Mouse (Mus musculus): ENCODE results near the gene St6galnac4.

Gene St6galnac4

DNA sequence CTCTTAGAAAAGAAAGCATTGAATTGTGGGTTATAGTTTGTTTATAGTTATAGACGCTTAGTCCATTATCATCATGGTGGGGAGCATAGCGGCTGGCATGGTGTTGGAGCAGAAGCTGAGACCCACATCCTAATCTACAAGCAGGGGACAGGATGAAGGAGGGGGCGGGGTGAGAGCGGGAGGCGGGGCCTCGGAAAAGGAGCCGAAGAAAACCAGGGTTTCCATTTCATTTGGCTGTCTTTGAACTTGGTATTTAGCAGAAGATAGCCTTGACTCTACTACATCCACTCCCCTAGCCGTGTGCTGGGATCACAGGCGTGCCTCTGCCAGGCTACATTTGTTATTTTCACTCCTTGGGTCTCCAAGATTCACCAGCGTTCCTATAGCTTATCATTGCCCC, 17.7 kb downstream of the St6galnac4 start:
- DNase-seq = peak; percentile 51

DNA sequence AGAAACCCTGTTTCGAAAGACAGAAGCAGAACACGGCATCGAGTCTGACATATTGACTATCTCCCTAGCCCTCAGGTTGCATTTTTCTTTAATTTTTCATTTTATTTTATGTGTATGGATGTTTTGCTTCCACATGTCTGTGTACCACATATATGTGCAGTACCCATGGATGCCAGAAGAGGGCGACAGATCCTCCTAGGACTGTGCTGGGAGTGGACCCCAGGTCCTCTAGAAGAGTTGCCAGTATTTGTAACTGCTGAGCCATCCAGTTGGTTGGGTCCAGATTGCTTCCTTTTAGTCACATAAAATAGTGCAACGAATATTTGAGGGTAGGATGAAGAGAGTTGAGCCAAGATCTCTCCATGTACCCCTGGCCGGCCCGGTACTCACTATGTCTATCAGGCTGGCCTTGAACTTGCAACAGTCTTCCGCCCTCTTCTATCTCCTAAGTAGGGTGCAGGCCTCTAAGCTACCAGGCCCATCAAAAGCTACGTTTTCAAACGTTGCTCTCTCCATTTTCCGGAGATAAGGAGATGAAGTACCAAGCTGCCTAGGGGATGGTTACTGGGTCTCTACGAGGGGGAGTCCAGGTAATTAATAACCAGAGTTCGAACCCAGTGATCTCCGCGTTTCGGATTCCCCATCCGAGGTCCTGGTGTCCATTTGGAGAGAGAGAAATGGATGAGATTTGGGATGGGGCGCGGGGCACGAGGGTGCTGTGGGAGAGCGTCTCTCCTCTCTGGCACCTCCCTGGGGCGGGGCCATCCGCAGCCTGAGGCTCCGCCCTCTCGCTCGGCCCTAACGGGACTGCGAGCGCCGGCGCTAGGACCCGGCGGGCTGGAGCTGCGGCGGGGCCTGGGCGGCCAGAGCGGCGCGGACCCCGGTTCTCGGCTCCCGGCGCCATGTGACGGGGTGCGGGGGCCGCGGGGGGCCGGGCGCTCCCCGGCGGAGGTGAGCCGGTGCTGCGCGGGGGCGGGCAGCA, 19.6 kb downstream of the St6galnac4 start:
- peak; percentile 90 for DNase-seq

DNA sequence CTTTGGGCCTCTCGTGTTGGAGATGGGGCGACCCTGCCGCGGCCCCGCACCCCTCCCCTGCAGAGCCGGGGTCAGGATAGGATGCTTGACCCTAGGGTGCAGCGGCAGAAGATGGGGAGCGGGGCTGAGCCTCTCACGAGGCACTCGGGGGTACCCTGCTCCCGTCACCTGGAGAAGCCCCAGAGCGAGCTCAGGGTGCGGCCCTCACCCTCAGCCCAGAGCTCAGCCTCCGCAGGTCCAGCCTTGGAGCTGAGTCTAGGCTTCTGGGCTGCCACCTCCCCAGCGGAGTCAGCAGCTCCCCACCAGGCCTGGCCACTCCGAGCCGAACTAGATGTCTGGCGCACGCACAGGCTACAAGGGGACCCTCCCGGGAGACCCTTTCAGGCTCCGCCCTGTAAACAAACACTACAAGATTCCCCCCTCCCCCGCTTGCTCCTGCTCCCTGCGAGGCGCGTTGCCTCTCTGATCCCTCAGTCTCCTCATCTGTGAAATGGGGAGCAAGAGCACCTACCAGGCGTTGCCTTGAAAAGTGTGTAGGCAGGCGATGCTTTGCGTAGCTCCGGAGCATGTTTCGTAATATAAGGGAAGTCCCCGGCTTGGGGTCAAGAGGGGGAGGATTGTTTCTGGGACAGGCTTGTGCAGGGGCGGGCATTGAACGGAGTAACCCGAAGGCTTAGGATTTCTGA, 20.5 kb downstream of the St6galnac4 start:
- peak; percentile 50 for DNase-seq

DNA sequence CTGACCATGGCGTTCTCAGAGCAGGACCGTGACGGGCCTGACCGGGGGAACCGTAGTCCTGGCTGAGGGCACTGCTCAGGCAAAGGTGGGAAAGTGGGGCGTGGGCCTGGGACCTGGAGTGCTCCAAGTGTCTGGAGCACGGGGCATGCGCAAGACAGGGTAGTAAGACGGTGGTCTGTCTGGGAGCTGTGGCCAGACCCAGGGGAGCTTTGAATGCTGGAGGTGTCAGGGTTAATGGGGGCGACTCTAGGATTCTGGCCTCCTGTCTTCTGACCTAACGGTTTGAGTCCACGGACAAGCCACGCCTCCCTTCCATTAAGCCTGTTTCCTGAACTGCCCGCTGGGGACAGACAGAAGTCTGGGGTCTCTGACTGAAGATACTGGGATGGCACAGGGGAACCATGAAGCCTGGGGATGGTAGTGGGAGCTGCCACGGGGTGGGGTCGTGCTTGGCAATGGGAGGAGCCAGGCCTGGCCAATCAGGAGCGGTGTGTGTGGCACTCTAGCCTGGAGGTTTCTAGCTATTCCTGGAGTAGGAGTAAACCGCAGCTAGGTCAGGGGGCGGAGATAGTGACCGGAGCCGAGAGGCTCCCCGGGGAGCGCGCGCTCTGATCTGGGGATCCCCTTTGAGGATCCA, 21.4 kb downstream of the St6galnac4 start:
- peak; percentile 36 for DNase-seq

DNA sequence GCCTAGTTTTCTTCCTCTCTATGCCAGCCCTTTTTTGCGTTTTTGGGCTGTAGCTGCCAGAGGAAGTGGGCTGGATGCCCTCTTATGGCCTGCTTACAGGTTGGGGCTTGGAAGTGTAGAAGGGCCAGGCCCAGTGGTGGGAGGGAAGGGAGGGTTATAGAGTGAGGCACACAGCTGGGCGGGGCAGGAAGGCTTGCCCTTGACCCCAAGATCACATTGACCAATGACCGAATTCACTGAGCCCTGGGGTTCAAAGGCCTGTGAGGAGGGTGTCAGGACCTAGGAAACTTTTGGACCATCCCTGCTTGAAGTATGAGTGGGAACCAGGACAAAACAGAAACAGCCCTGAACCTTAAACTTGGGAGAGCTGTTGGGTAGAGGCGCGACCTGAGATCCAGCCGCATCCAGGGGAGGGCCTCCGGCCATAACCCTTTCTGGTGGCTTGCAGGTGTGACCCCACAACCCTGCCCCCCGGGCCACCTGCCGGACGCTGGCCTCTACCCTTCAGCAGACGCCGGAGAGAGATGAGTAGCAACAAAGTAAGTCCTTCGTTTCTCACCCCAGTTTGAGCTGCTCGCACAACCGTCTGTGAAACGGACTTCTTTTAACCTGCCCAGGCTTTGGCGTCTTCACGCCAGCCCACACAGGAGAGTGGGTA, 22.0 kb downstream of the St6galnac4 start:
- no peak for DNase-seq

DNA sequence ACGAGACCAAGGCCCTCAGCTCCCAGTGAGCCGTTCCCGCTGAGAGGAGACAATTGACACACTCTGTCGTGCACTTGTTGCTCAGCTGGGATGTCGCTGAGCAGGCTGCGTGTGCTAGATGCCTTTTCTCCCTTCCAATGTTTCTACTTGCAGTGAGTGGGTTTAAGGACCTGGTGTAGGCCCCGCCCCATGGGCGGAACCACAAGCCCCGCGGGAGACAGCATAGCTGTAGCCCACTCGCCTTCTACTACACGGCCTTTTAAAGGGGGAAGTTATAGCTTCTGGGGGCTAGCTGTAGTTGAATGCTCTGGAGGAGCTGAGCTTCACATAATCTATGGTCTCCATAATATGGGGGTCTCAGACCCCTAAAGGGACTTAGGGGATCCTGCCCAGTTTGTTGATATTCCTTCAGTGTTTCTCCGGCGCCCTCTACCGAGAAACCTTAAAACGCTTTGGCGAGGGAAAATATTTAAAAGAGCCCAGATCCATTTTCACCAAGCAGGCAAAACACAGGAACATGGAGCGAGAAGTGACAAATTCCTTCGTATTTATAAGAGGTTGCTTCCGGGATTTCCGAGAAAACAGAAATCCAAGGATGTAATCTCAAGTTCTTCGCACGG, 23.8 kb downstream of the St6galnac4 start:
- DNase-seq = peak; percentile 72

DNA sequence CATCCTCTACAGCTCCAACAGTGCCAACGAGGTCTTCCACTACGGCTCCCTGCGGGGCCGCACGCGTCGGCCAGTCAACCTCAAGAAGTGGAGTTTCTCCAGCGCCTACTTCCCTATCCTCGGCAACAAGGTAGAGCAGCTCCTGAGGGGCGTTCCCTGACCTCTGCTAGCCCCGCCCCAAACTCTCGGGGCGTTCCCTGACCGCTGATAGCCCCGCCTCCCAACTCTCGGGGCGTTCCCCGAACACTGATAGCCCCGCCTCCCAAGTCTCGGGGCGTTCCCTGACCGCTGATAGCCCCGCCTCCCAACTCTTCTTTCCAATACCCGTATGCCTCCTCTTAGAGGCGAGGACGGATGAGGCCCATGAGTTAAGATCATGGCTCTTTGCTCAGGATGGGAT, 25.4 kb downstream of the St6galnac4 start:
- no peak for DNase-seq

DNA sequence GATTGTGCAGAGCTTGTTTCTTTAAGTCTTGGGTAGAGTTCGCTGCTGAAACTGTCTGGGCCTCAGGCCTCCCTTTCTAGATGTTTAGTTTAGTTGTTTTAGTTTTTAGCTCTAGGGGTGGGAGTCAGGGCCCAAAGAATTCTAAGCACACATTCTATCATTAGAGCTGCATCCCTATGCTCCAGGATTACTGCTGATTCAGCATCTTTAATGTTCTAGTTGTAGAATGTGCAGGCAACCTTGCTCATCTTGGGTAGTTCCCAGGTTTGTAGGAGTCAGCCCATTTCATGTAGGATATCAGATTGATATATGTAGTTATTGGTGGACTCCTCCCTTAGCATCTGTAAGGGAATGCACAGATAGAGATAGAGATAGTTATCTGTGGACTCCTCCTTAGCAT, 30.2 kb downstream of the St6galnac4 start:
- no peak for DNase-seq

DNA sequence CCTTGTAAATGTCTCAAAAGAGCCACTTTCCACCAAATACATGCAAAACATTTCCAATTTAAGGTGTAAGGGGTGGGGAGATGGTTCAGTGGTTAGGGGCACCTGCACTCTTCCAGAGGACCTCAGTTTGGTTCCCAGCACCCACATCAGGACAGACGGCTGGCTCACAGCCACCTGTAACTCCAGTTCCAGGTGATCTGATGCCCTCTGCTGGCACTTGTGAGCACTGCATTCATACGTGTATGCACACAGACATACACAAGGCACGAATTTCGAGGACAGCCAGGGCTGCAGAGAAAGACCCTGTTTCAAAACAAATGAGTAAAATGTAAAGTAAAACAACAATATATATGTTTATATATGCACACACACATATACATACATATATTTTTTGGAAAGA, 30.7 kb downstream of the St6galnac4 start:
- peak; percentile 61 for DNase-seq

DNA sequence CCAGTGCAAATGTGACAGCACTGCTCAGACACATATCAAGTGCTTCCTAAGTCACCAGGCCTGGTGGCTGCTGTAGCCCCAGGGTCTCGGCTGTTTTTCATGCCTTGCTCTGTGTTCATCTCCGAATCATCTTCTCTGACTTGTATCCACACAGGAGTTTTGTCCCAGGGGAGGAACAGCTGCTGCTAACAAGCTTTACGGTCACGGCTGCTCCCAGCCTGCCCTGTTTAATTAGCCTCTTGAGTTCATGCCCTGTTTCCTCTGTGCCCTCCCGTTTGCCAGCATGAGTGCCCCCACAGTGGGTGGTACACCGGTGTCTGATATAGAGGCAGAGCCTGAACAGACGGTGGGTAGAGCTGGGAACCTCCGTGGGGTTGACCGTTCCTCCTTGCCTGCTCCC, 31.2 kb downstream of the St6galnac4 start:
- DNase-seq = no peak

DNA sequence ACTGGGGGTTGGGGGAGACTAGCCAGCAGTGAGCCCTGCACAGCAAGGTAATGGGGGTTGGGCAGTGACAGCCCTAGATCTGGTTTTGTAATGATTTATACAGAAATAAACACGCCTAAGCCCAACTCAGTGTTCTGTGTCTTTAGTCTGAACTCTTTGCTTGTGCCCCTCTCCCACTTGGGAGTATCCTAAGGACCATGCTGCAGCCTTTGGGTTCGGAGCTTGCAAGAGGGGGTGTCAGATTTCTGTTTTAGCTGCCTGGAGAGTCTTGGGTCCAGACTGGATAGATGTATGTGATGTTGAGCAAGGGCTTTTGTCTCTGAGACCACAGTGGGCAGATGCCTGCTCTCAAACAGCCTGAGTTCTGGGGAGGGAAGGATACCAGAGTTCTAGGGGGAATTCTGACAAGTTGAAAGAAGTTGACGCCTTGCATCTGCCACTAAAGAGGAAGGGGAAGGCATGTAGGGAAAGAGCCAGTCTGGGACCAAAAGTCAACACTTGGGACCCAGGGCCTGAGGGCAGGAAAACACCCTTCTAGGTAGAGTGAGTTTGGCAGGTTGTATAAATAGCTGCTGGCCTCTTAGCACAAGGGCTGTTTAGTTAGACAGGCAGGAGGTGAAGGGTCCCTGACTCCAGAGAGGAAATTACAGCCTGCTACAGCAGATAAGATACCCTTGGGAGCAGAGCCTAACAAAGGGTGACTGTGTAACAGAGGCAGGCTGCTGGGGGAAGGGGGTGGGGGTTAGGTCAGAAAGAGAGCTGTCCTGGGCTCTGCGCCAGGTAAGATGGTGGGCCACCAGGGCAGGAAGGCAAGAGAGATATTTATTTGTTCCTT, 34.0 kb downstream of the St6galnac4 start:
- DNase-seq = no peak

DNA sequence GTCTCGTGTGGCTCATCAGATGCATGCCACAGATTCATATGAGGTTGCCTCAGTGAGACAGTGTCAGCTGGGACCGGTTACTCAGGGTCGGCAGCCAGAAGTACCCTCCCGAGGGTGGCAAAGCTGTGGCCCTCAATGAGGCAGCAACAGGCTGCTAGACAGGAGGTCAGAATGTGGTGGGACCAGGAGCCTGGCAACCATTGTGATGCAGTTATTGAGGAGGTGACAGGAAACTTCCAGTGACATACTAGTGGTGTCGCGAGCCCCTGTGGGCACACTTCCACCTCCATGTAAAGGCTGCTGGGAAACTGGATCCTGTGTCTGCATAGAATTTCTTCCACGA, 34.6 kb downstream of the St6galnac4 start, which contains the start of gene Ak1:
Gene Ak1, plus strand, starts transcription at position 242 of the 343 bp plus-strand sequence.
- DNase-seq = no peak

DNA sequence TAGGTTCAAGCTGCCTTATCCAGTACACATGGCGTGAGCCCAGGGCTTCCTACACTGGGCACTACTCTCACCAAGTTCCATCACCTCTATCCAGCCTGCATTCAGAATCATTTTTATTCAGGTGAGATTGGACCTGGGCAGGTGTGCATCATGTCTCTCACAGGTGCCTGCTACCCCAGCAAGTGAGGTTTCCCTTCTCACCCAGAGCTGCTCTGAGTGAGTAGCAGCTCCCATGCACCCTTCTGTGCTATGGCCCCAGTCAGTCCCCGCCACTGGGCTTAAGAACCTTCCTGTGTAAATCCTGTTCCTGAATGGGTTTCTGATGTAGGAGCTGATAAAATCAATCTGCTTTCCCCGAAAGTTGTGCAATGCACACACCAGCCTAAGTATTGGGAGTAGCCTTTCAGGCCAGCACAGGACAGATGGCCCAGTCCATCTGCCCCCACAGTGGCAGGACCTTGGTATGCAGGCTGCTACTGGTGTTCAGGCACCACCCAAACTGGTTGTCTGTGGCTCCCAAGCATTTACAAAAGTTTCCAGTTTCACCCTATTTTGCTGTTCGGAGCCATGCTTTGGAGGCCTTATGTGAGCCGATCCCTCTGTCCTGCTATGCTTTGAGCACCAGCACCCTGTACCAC, 37.3 kb downstream of the St6galnac4 start:
- DNase-seq = no peak

DNA sequence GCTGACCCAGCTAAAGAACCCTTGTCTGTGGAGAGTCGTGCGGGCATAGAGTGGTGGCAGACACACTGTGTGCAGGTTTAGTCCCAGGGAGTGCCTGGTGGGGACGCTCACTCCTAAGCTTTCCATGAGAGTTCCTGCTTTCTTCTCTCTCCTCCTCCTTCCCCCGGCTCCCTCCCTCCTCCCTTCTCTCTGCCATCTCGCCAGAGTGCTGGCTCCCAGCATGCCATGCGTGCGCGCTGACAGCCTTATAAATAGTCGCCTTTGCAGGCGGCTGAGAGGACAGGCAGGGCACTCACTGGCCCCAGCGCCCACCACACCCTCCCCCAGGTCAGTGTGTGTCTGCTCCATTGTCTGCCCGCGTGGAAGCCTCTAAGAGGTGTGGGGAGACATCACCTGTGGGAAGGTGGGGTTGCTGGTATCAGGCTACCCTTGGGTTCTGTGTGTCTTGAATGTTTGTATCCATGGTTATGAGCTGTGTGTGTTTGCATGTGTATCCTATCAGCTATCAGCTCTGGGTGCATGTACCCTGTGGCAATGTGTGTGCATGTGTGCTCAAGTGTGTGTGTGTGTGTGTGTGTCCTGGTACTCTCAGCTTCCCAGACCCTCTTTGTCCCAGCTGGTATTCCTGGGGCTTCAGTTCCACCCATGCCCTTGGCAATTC, 38.4 kb downstream of the St6galnac4 start:
- no peak for DNase-seq

DNA sequence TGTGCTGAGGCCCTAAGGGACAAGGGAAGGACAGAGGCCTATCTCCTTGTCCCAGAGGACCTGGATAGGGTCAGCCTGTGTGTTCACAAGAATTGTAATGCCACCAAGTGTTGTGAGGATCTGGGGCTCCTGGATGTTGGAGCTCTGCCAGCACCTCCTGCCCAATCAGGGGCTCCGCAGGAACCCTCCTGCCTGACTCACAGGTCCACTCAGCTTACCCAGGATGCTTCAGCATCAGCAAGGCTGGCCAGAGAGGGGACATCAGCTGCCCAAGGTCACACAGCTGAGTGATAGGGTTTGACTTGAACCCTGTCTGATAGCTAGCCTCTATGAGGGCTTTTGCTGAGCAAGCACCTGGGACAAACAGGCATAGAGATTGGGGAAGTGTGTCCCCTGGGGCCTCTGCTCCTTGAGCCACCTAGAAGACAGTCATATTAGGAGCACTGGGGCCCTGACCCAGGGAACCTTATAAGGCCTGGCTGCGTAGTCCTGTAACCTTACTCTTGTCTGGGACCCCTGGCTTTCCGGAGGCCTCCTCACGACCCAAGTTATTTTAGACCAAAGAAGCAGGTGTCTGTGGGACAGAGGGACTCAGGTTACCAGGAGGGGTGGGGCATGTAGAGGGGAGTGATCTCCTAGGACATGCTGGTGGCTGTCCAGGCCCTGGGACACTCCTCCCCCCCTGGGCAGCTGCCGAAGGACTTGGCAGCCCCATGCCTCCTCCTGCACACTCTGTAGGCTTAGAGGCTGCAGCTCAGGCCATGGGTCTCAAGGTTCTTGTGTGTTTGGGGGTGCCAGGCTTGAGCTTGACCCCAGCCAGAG, 39.2 kb downstream of the St6galnac4 start:
- no peak for DNase-seq

DNA sequence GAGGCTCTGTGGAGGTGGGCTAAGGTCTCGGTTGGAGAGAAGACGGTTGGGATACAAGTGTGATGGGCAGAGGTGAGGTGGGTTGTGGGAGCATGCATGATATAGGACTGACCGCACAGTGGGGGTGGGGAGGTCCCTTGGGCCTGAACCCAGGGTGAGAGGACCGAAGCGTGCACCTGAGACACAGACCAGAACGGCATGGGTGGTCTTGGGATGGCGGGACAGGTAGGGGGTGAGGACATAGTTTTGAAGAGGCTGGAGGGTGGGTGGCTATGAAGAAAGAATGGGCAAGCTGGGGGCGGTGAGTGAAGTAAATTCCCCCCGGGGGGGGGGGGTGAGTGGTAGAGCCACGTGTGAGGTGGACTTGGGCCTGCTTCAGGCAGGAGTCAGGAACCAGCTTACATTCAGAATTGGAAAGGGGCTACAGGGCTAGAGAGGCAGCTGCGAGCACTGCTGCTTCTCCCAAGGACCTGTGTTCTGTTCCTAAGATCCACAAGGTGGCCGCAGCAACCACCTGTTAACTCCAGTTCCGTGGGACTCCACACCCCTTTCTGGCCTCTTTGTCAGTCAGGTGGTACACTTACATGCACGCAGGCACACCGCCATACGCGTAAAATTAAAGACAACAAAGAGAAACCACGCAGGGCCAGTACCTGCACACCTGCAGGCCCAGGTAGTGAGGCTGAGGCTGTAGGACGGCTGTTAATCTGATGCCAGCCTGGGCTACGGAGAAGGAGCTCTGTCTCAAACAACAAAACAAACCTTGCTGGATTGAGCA, 40.6 kb downstream of the St6galnac4 start:
- DNase-seq = no peak

DNA sequence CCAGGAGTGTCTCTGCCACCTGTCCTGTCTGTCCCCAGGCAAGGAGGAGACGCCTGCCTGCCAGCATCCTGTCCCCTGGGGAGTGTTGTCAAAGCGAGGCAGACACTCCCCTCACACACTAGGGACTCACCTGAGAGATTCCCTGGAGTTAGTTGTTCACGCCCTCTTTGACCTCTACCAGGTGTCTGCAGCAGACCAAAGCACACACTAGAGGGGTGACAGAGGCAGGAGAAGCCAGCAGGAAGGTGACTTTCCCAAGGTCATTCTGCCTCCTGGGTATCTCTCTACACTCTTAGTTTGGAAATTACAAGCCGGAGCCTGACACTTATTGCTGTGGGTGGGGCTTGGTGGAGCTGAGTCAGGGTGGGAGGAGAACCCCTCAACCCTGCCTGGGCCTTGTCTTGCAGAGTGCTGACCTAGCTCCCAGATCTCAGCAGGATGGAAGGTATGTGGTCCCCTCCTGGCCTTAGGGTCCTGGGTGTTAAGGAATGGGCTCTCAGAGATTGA, 41.2 kb downstream of the St6galnac4 start:
- no peak for DNase-seq

DNA sequence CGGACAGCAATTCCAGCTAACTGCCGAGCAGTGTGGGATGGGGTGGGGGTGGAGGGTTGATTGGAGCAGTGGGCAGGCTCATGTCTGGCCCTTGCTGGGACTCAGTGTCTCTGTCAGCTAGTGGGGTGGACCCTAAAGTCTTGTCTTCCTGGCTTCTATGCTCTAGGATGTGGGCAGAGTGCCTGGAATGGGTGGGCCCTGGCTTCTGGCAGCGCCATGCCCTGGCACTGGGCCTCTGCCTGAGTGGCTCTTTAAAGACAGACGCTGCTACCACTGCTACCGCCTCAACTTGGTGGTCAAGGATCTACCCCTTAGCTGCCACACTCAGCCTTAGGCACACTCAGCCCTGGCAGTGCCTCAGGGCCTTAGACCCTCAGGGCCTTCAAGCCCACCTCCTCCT, 41.8 kb downstream of the St6galnac4 start:
- DNase-seq = no peak
